Comparison of ENCODE assay signal across 13 mouse cellular contexts in the genomic region with DNA sequence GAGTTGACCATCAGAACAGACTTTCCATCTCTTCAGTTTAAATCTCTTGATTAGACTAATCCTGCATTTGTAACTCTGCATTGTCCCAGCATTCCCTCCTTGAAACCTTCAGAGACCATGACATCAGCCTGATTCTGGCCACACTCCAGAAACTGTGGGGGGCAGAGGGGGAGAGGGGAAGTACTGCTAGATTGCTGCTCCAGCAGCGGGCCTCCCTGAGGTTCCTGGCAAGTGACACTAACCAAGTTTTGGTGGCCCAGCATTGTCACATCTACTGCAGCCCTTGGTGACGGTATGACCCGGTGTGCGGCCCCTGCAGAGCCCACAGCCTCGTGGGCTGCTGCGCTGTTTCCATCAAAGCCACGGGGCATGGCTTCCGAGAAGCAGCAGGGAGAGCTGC. TPM values are rescaled to one million over a fixed set of nuclear protein-coding genes. Genes with fewer than 3 reads are reported as not detected.
DNase-seq lines count a peak whose midpoint lies in the region; ATAC-seq and TF ChIP-seq lines count a peak whose summit lies in the region.
"Had no signal": no experiment of that assay in that cellular context is flagged by ENCODE, and none has a peak within 500 bp of the region (broad histone marks: within the 10 kb centered on the region; RNA-seq: fewer than 3 reads in every experiment).

No protein-coding gene starts in this region.

- H3K4me3 ChIP-seq in forebrain, embryonic 14.5 days (ENCODE audit: low read depth, low read length) = no peak overlapping the region
- no peak overlapping the region for H3K4me3 ChIP-seq in forebrain, embryonic 16.5 days (replicated peaks; ENCODE audit: low read length)
- peak overlapping the region; percentile 7; the same call in 1 of the 2 replicates for H3K4me3 ChIP-seq in bone marrow macrophage, adult 2 months (ENCODE audit: insufficient read depth, low read length)
- H3K4me3 ChIP-seq: forebrain, embryonic 15.5 days; liver, embryonic 15.5 days had no signal

- no peak for TF ChIP-seq CTCF in bone marrow macrophage, adult 2 months (IDR thresholded peaks at IDR 0.05; ENCODE audit: low read depth, low read length)

- WGBS in forebrain, embryonic 14.5 days = 56% methylated on average over 8 of the region's 8 CpGs
- 44% methylated on average over 8 of the region's 8 CpGs for WGBS in forebrain, embryonic 16.5 days

- DNase-seq in forebrain, embryonic 14.5 days (ENCODE audit: low spot score) = peak; percentile 43
- DNase-seq in kidney, postnatal 14 days = peak; percentile 3
- no peak for DNase-seq in kidney, postnatal 36 days
- DNase-seq in 416B (ENCODE audit: low read depth) = peak; percentile 86
- DNase-seq in thymus, postnatal 4 days = no peak
- DNase-seq in ovary, adult 18-20 months (ENCODE audit: low spot score) = no peak
- DNase-seq: kidney, adult 9 months; thymus, postnatal 14 days had no signal

- no peak overlapping the region; the same call in 1 of the 2 replicates for H3K27ac ChIP-seq in forebrain, embryonic 14.5 days (ENCODE audit: low read depth, low read length)
- H3K27ac ChIP-seq in forebrain, embryonic 16.5 days (ENCODE audit: low read length) = no peak overlapping the region
- peak overlapping the region; percentile 53 for H3K27ac ChIP-seq in bone marrow macrophage, adult 2 months (ENCODE audit: insufficient read depth, low read depth, low read length)
- H3K27ac ChIP-seq: forebrain, embryonic 15.5 days; liver, embryonic 15.5 days had no signal

- no peaks in the 10 kb centered on the region for H3K4me1 ChIP-seq in forebrain, embryonic 14.5 days (ENCODE audit: control insufficient read depth, insufficient read depth, low read length)
- H3K4me1 ChIP-seq in forebrain, embryonic 16.5 days (replicated peaks; ENCODE audit: control insufficient read depth, insufficient read depth, low read length) = peaks cover 7% of the 10 kb centered on the region; the same call in 1 of the 2 replicates
- peaks cover 38% of the 10 kb centered on the region for H3K4me1 ChIP-seq in bone marrow macrophage, adult 2 months (ENCODE audit: control insufficient read depth, insufficient read depth, low read length)

- no peak for ATAC-seq in forebrain, embryonic 14.5 days
- ATAC-seq in forebrain, embryonic 16.5 days = no peak
- ATAC-seq: forebrain, embryonic 15.5 days; midbrain, embryonic 16.5 days had no signal

- H3K27me3 ChIP-seq in forebrain, embryonic 14.5 days (replicated peaks; ENCODE audit: control insufficient read depth, insufficient read depth, low read length) = no peaks in the 10 kb centered on the region
- no peaks in the 10 kb centered on the region for H3K27me3 ChIP-seq in forebrain, embryonic 16.5 days (replicated peaks; ENCODE audit: control insufficient read depth, insufficient read depth, low read length)
- H3K27me3 ChIP-seq: forebrain, embryonic 15.5 days; liver, embryonic 15.5 days had no signal

- H3K9me3 ChIP-seq in forebrain, embryonic 14.5 days (replicated peaks; ENCODE audit: control insufficient read depth, low read length) = no peaks in the 10 kb centered on the region
- H3K9me3 ChIP-seq in forebrain, embryonic 16.5 days (ENCODE audit: control insufficient read depth, low read length) = no peaks in the 10 kb centered on the region
- H3K9me3 ChIP-seq: forebrain, embryonic 15.5 days; liver, embryonic 15.5 days had no signal

- TF ChIP-seq POLR2A in bone marrow macrophage, adult 2 months (IDR thresholded peaks at IDR 0.05; ENCODE audit: borderline replicate concordance, low read depth, low read length) = no peak

- no peak overlapping the region for H3K4me2 ChIP-seq in forebrain, embryonic 14.5 days (ENCODE audit: low read length)
- H3K4me2 ChIP-seq in forebrain, embryonic 16.5 days (ENCODE audit: low read length) = no peak overlapping the region
- H3K4me2 ChIP-seq: forebrain, embryonic 15.5 days; liver, embryonic 15.5 days had no signal

- no peaks in the 10 kb centered on the region for H3K36me3 ChIP-seq in forebrain, embryonic 14.5 days (ENCODE audit: control insufficient read depth, insufficient read depth, low read length)
- no peaks in the 10 kb centered on the region for H3K36me3 ChIP-seq in forebrain, embryonic 16.5 days (ENCODE audit: control insufficient read depth, insufficient read depth)
- H3K36me3 ChIP-seq: forebrain, embryonic 15.5 days; liver, embryonic 15.5 days had no signal

- H3K9ac ChIP-seq in forebrain, embryonic 14.5 days (ENCODE audit: low read length) = no peak overlapping the region
- H3K9ac ChIP-seq in forebrain, embryonic 16.5 days (replicated peaks; ENCODE audit: low read depth, low read length) = no peak overlapping the region
- H3K9ac ChIP-seq: forebrain, embryonic 15.5 days; liver, embryonic 15.5 days had no signal

RNA-seq across cellular contexts. Expression of gene Pik3cb, which starts 39.9 kb away (rescaled TPM):
- 5.0 and 5.2 TPM in 2 replicates for polyA plus RNA-seq in forebrain, embryonic 14.5 days (2014; fragmentation: Nextera tagmentation; extraction: Ambion mirVana)
- polyA plus RNA-seq in forebrain, embryonic 16.5 days (2015; fragmentation: Nextera tagmentation; extraction: Ambion mirVana) = 3.2 and 3.9 TPM in 2 replicates
- 13.4 and 15.6 TPM in 2 replicates for polyA plus RNA-seq in bone marrow macrophage, adult 2 months (2012; ENCODE audit: insufficient read depth, insufficient read length, missing spikeins)

RNA-seq across cellular contexts. Expression of gene Faiml, which starts 56.8 kb away (rescaled TPM):
- polyA plus RNA-seq in forebrain, embryonic 14.5 days (2014; fragmentation: Nextera tagmentation; extraction: Ambion mirVana) = not detected in 2 replicates
- not detected in 2 replicates for polyA plus RNA-seq in forebrain, embryonic 16.5 days (2015; fragmentation: Nextera tagmentation; extraction: Ambion mirVana)
- polyA plus RNA-seq in bone marrow macrophage, adult 2 months (2012; ENCODE audit: insufficient read depth, insufficient read length, missing spikeins) = not detected in 2 replicates
- polyA plus RNA-seq: forebrain, embryonic 15.5 days; liver, embryonic 15.5 days; midbrain, embryonic 16.5 days had no signal

Comparison
In these comparisons a context has a peak if more than half of its experiments do, and no peak if none do; other contexts are left out.
1. DNase-seq: peak in forebrain, embryonic 14.5 days (single experiment), kidney, postnatal 14 days (single experiment) and 416B (single experiment); none in kidney, postnatal 36 days (0 of 2), thymus, postnatal 4 days (single experiment) and ovary, adult 18-20 months (single experiment).